Mouse (Mus musculus) adrenal gland, adult (tissue): Measurements from ENCODE around the gene Necap1.
A peak's percentile ranks its signal among the peaks of the same experiment; 100 is the strongest.

Experiments used
- DNase-seq, 2 experiments: peaks; one replicate each; pipeline ENCODE4 v3.0.0; 2022 to 2023; ENCODE audit warnings: low spot score in 1 of 2; ENCODE audit not compliant: inconsistent age in 2 of 2

The Necap1 gene

GRCm38 (mm10) chr6:122873871-122874719, at the start of gene Necap1:
Gene Necap1, plus strand, starts transcription at chr6:122874474.
- peak; percentile 96 to 99 for DNase-seq

- DNase-seq = no peak
These were observed 49.1 kb upstream of the Necap1 start for GRCm38 (mm10) chr6:122825166-122825565.

- peak; percentile 72 to 84 for DNase-seq
These were observed 48.1 kb upstream of the Necap1 start for GRCm38 (mm10) chr6:122825923-122826742.

GRCm38 (mm10) chr6:122828086-122828485, 46.2 kb upstream of the Necap1 start:
- peak in 1 of 2 experiments; percentile 66 for DNase-seq

- DNase-seq = no peak
These were observed 41.4 kb upstream of the Necap1 start for GRCm38 (mm10) chr6:122832880-122833279.

- peak in 1 of 2 experiments; percentile 83 for DNase-seq
These were observed 39.9 kb upstream of the Necap1 start for GRCm38 (mm10) chr6:122834365-122834764.

GRCm38 (mm10) chr6:122836974-122837373, 37.3 kb upstream of the Necap1 start:
- DNase-seq = no peak

- no peak for DNase-seq
These were observed 36.7 kb upstream of the Necap1 start for GRCm38 (mm10) chr6:122837539-122837938.

- DNase-seq = no peak
These were observed 30.5 kb upstream of the Necap1 start for GRCm38 (mm10) chr6:122843759-122844158.

- no peak for DNase-seq
These were observed 21.6 kb upstream of the Necap1 start for GRCm38 (mm10) chr6:122852696-122853095.

- DNase-seq = peak in 1 of 2 experiments; percentile 40
These were observed 19.7 kb upstream of the Necap1 start for GRCm38 (mm10) chr6:122854552-122854951.

GRCm38 (mm10) chr6:122855955-122856354, 18.3 kb upstream of the Necap1 start, which contains the start of gene C3ar1:
Gene C3ar1, minus strand, starts transcription at chr6:122856161.
- DNase-seq = peak; percentile 65 to 79

GRCm38 (mm10) chr6:122862434-122862833, 11.8 kb upstream of the Necap1 start:
- no peak for DNase-seq

- DNase-seq = no peak
These were observed 11.4 kb upstream of the Necap1 start for GRCm38 (mm10) chr6:122862871-122863270.

GRCm38 (mm10) chr6:122867914-122868313, 6.4 kb upstream of the Necap1 start:
- peak in 1 of 2 experiments; percentile 35 for DNase-seq

- peak; percentile 56 to 75 for DNase-seq
These were observed 4.4 kb upstream of the Necap1 start for GRCm38 (mm10) chr6:122869846-122870245.

GRCm38 (mm10) chr6:122872800-122873199, 1.5 kb upstream of the Necap1 start:
- peak in 1 of 2 experiments; percentile 41 for DNase-seq

GRCm38 (mm10) chr6:122874720-122875389, 581 bp downstream of the Necap1 start:
- no peak for DNase-seq

- no peak for DNase-seq
These were observed 5.0 kb downstream of the Necap1 start for GRCm38 (mm10) chr6:122879141-122879735.

- DNase-seq = no peak
These were observed 5.7 kb downstream of the Necap1 start for GRCm38 (mm10) chr6:122879781-122880505.
